33 mouse cellular contexts compared by ENCODE assay signal in the genomic region with DNA sequence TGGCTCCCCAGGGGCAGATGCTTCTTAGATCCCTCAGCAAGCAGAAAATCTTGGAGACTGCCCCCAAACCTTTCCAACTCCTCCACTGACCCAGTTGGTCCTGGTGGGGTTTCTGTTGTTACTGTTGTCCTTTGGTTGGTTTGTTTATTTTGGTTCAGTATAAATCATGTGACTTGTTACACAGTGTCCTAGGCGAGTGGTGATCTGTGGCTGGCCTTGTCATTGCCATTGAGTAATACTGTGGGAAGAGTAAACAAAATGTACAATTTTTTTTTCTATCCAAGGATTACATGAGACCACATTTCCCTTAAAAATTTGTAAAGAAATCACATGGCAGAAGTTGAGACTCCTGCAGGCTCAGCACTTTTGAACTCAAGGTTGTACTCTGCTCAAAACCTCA. TPM values are rescaled to one million over a fixed set of nuclear protein-coding genes. Genes with fewer than 3 reads are reported as not detected.
DNase-seq lines count a peak whose midpoint lies in the region; ATAC-seq and TF ChIP-seq lines count a peak whose summit lies in the region.
"Had no signal": no experiment of that assay in that cellular context is flagged by ENCODE, and none has a peak within 500 bp of the region (broad histone marks: within the 10 kb centered on the region; RNA-seq: fewer than 3 reads in every experiment).

No protein-coding gene starts in this region.

- no peaks in the 10 kb centered on the region for H3K4me1 ChIP-seq in kidney, postnatal 0 days (replicated peaks; ENCODE audit: insufficient read depth, low read length)
- peaks cover 13% of the 10 kb centered on the region for H3K4me1 ChIP-seq in lung, embryonic 16.5 days (replicated peaks; ENCODE audit: control insufficient read depth, insufficient read depth, low read length)
- 0 out of 2 replicates have a peak, but pooled peaks cover 2% of the 10 kb centered on the region for H3K4me1 ChIP-seq in lung, adult 2 months (ENCODE audit: control insufficient read depth, insufficient read depth, low read length)
- no peaks in the 10 kb centered on the region for H3K4me1 ChIP-seq in forebrain, embryonic 11.5 days (replicated peaks; ENCODE audit: control insufficient read depth, insufficient read depth, low read length)
- H3K4me1 ChIP-seq: heart, embryonic 12.5 days; hindbrain, embryonic 10.5 days; limb, embryonic 10.5 days; liver, embryonic 13.5 days; stomach, embryonic 15.5 days had no signal

- no peak overlapping the region for H3K4me2 ChIP-seq in kidney, postnatal 0 days (ENCODE audit: low read length)
- H3K4me2 ChIP-seq in lung, embryonic 16.5 days (ENCODE audit: low read depth, low read length): no peak overlapping the region; the same call in 1 of the 2 replicates
- H3K4me2 ChIP-seq in forebrain, embryonic 11.5 days (ENCODE audit: low read depth, low read length, severe bottlenecking): no peak overlapping the region
- H3K4me2 ChIP-seq: heart, embryonic 12.5 days; liver, embryonic 13.5 days; midbrain, embryonic 11.5 days; stomach, embryonic 15.5 days had no signal

- H3K9ac ChIP-seq in kidney, postnatal 0 days (ENCODE audit: low read depth, low read length): no peak overlapping the region
- H3K9ac ChIP-seq in lung, embryonic 16.5 days (ENCODE audit: low read length): no peak overlapping the region
- no peak overlapping the region for H3K9ac ChIP-seq in forebrain, embryonic 11.5 days (ENCODE audit: low read length)
- H3K9ac ChIP-seq: heart, embryonic 12.5 days; liver, embryonic 13.5 days; stomach, embryonic 15.5 days had no signal

- DNase-seq in adrenal gland, adult (ENCODE audit: inconsistent age in 2 of 2, low spot score in 1 of 2): peak; percentile 9 to 66
- no peak for DNase-seq in adrenal gland, postnatal 25 days
- peak; percentile 24 for DNase-seq in kidney, postnatal 0 days (ENCODE audit: low spot score)
- DNase-seq in kidney, adult 9 months: no peak
- DNase-seq in lung, adult 2 months: no peak
- DNase-seq in left cerebral cortex, adult 8-10 months (ENCODE audit: low spot score in 2 of 2): no peak
- no peak for DNase-seq in forebrain, embryonic 11.5 days (ENCODE audit: low spot score)
- DNase-seq: adrenal gland, adult 8-10 months; cerebellum, adult 8-10 months; heart, postnatal 10 days; kidney, adult 11 months; kidney, postnatal 14 days; liver, embryonic 13.5 days; right cerebral cortex, postnatal 4 days; thymus, adult 18-20 months; thymus, postnatal 36 days had no signal

- TF ChIP-seq POLR2A in lung, adult 2 months (IDR thresholded peaks at IDR 0.05; ENCODE audit: borderline replicate concordance, extremely low read depth, low read depth, low read length): no peak

- TF ChIP-seq CTCF in kidney, postnatal 0 days (IDR thresholded peaks at IDR 0.05; ENCODE audit: low read depth): no peak
- no peak for TF ChIP-seq CTCF in lung, adult 2 months (IDR thresholded peaks at IDR 0.05; ENCODE audit: insufficient read depth, low read length)

- H3K27me3 ChIP-seq in kidney, postnatal 0 days (ENCODE audit: insufficient read depth, low read length): no peaks in the 10 kb centered on the region
- H3K27me3 ChIP-seq in lung, embryonic 16.5 days (ENCODE audit: control insufficient read depth, insufficient read depth, low read depth, low read length): peaks cover 4% of the 10 kb centered on the region; the same call in 1 of the 2 replicates
- peaks cover 3% of the 10 kb centered on the region; the same call in 1 of the 2 replicates for H3K27me3 ChIP-seq in forebrain, embryonic 11.5 days (ENCODE audit: control insufficient read depth, insufficient read depth, low read length)

- H3K27ac ChIP-seq in kidney, postnatal 0 days: no peak overlapping the region
- H3K27ac ChIP-seq in lung, embryonic 16.5 days (ENCODE audit: low read length): peak overlapping the region; percentile 72
- no peak overlapping the region for H3K27ac ChIP-seq in forebrain, embryonic 11.5 days (ENCODE audit: low read depth, low read length)
- H3K27ac ChIP-seq: hindbrain, embryonic 10.5 days; hindbrain, postnatal 0 days; limb, embryonic 10.5 days; liver, embryonic 13.5 days; stomach, embryonic 15.5 days had no signal

- no peaks in the 10 kb centered on the region for H3K9me3 ChIP-seq in kidney, postnatal 0 days (replicated peaks; ENCODE audit: low read length)
- H3K9me3 ChIP-seq in lung, embryonic 16.5 days (ENCODE audit: control insufficient read depth, low read length): no peaks in the 10 kb centered on the region
- H3K9me3 ChIP-seq in forebrain, embryonic 11.5 days (ENCODE audit: control insufficient read depth, low read length): no peaks in the 10 kb centered on the region
- H3K9me3 ChIP-seq: heart, embryonic 12.5 days; hindbrain, embryonic 10.5 days; limb, embryonic 10.5 days; liver, embryonic 13.5 days; stomach, embryonic 15.5 days had no signal

- no peak overlapping the region for H3K4me3 ChIP-seq in kidney, postnatal 0 days (replicated peaks; ENCODE audit: low read depth, low read length)
- H3K4me3 ChIP-seq in lung, embryonic 16.5 days (ENCODE audit: low read length): no peak overlapping the region
- H3K4me3 ChIP-seq in lung, adult 2 months (replicated peaks; ENCODE audit: extremely low read depth, low read depth, low read length): no peak overlapping the region
- H3K4me3 ChIP-seq in forebrain, embryonic 11.5 days (ENCODE audit: low read depth, low read length): no peak overlapping the region
- H3K4me3 ChIP-seq: heart, embryonic 12.5 days; hindbrain, embryonic 10.5 days; limb, embryonic 10.5 days; liver, embryonic 13.5 days; stomach, embryonic 15.5 days had no signal

- 37% methylated on average over 1 of the region's 1 CpGs for WGBS in kidney, postnatal 0 days
- 13% methylated on average over 1 of the region's 1 CpGs for WGBS in lung, embryonic 16.5 days
- whole genome bisulfite sequencing in lung, adult 2 months: 21% methylated on average over 1 of the region's 1 CpGs
- WGBS in forebrain, embryonic 11.5 days: 70% methylated on average over 1 of the region's 1 CpGs

- no peaks in the 10 kb centered on the region for H3K36me3 ChIP-seq in kidney, postnatal 0 days (ENCODE audit: insufficient read depth, low read length)
- H3K36me3 ChIP-seq in lung, embryonic 16.5 days (ENCODE audit: control insufficient read depth, insufficient read depth, low read length): no peaks in the 10 kb centered on the region
- H3K36me3 ChIP-seq in forebrain, embryonic 11.5 days (ENCODE audit: control insufficient read depth, insufficient read depth, low read length): no peaks in the 10 kb centered on the region
- H3K36me3 ChIP-seq: heart, embryonic 12.5 days; hindbrain, embryonic 10.5 days; limb, embryonic 10.5 days; liver, embryonic 13.5 days; stomach, embryonic 15.5 days had no signal

- no peak for ATAC-seq in kidney, postnatal 0 days (replicated peaks; ENCODE audit: low FRiP score, low read depth)
- peak; percentile 90 for ATAC-seq in lung, embryonic 16.5 days (ENCODE audit: low read depth)
- no peak for ATAC-seq in forebrain, embryonic 11.5 days (replicated peaks; ENCODE audit: low FRiP score)
- ATAC-seq: CD4-positive, CD25-positive, alpha-beta regulatory T cell, adult 4 months; forebrain, embryonic 14.5 days; hindbrain, postnatal 0 days had no signal

RNA-seq across cellular contexts. Expression of gene Mrgprg, which starts 2.7 kb away (rescaled TPM):
- 0.27 and 0.67 TPM in 2 replicates for total RNA-seq in adrenal gland, postnatal 25 days (2021)
- polyA plus RNA-seq in kidney, postnatal 0 days (2015; fragmentation: Nextera tagmentation; extraction: Ambion mirVana): not detected in 2 replicates
- not detected in 2 replicates for polyA plus RNA-seq in lung, embryonic 16.5 days (2015; fragmentation: Nextera tagmentation; extraction: Ambion mirVana)
- polyA plus RNA-seq in lung, adult 2 months (2012; rRNA removed): not detected in 2 replicates
- total RNA-seq in left cerebral cortex, adult 8-10 months (2022): not detected
- not detected in 2 replicates for polyA plus RNA-seq in forebrain, embryonic 11.5 days (2014; fragmentation: Nextera tagmentation; extraction: Ambion mirVana)
- total RNA-seq: granulocyte monocyte progenitor cell, adult 5-6 weeks; heart, postnatal 10 days; hindbrain, postnatal 0 days; layer of hippocampus, adult 18-20 months; layer of hippocampus, postnatal 14 days; megakaryocyte progenitor cell, adult 5-6 weeks had no signal
- polyA plus RNA-seq: brain, embryonic 14.5 days; CD4-positive, CD25-positive, alpha-beta regulatory T cell, adult 4 months; embryonic facial prominence, embryonic 14.5 days; forebrain, embryonic 14.5 days; heart, embryonic 12.5 days; hindbrain, embryonic 10.5 days; hindbrain, postnatal 0 days; limb, embryonic 10.5 days; liver, embryonic 13.5 days; midbrain, embryonic 11.5 days; midbrain, postnatal 0 days; neural tube, embryonic 14.5 days; stomach, embryonic 15.5 days had no signal

RNA-seq across cellular contexts. Expression of gene Osbpl5, which starts 12.7 kb away (rescaled TPM):
- total RNA-seq in adrenal gland, postnatal 25 days (2021): 22.8 and 37.0 TPM in 2 replicates
- 29.0 and 30.4 TPM in 2 replicates for polyA plus RNA-seq in kidney, postnatal 0 days (2015; fragmentation: Nextera tagmentation; extraction: Ambion mirVana)
- 45.5 and 48.3 TPM in 2 replicates for polyA plus RNA-seq in lung, embryonic 16.5 days (2015; fragmentation: Nextera tagmentation; extraction: Ambion mirVana)
- 103 and 125 TPM in 2 replicates for polyA plus RNA-seq in lung, adult 2 months (2012; rRNA removed)
- total RNA-seq in left cerebral cortex, adult 8-10 months (2022): 10 to 100 TPM; 32.1 to 43.1 (median 38.2) TPM
- 12.9 and 13.3 TPM in 2 replicates for polyA plus RNA-seq in forebrain, embryonic 11.5 days (2014; fragmentation: Nextera tagmentation; extraction: Ambion mirVana)

RNA-seq across cellular contexts. Expression of gene Mrgpre, which starts 14.8 kb away (rescaled TPM):
- total RNA-seq in adrenal gland, postnatal 25 days (2021): 1.4 and 2.0 TPM in 2 replicates
- polyA plus RNA-seq in kidney, postnatal 0 days (2015; fragmentation: Nextera tagmentation; extraction: Ambion mirVana): 1.2 TPM in 2 replicates
- polyA plus RNA-seq in lung, embryonic 16.5 days (2015; fragmentation: Nextera tagmentation; extraction: Ambion mirVana): 1.4 and 1.6 TPM in 2 replicates
- polyA plus RNA-seq in lung, adult 2 months (2012; rRNA removed): 2.2 and 3.2 TPM in 2 replicates
- total RNA-seq in left cerebral cortex, adult 8-10 months (2022): 1 to 10 TPM; 7.0 to 8.4 (median 7.8) TPM
- polyA plus RNA-seq in forebrain, embryonic 11.5 days (2014; fragmentation: Nextera tagmentation; extraction: Ambion mirVana): 2.1 and 2.6 TPM in 2 replicates

RNA-seq across cellular contexts. Expression of gene Nadsyn1, which starts 53.2 kb away (rescaled TPM):
- total RNA-seq in adrenal gland, postnatal 25 days (2021): 16.7 and 21.7 TPM in 2 replicates
- 9.4 and 11.1 TPM in 2 replicates for polyA plus RNA-seq in kidney, postnatal 0 days (2015; fragmentation: Nextera tagmentation; extraction: Ambion mirVana)
- polyA plus RNA-seq in lung, embryonic 16.5 days (2015; fragmentation: Nextera tagmentation; extraction: Ambion mirVana): 7.7 and 8.9 TPM in 2 replicates
- polyA plus RNA-seq in lung, adult 2 months (2012; rRNA removed): 9.9 and 10.7 TPM in 2 replicates
- total RNA-seq in left cerebral cortex, adult 8-10 months (2022): 1 to 10 TPM; 5.4 to 7.8 (median 5.7) TPM
- polyA plus RNA-seq in forebrain, embryonic 11.5 days (2014; fragmentation: Nextera tagmentation; extraction: Ambion mirVana): 8.2 and 10.1 TPM in 2 replicates

RNA-seq across cellular contexts. Expression of gene Dhcr7, which starts 53.5 kb away (rescaled TPM):
- 1,142 and 1,301 TPM in 2 replicates for total RNA-seq in adrenal gland, postnatal 25 days (2021)
- polyA plus RNA-seq in kidney, postnatal 0 days (2015; fragmentation: Nextera tagmentation; extraction: Ambion mirVana): 28.8 and 30.4 TPM in 2 replicates
- polyA plus RNA-seq in lung, embryonic 16.5 days (2015; fragmentation: Nextera tagmentation; extraction: Ambion mirVana): 24.3 and 27.3 TPM in 2 replicates
- polyA plus RNA-seq in lung, adult 2 months (2012; rRNA removed): 63.4 and 86.7 TPM in 2 replicates
- total RNA-seq in left cerebral cortex, adult 8-10 months (2022): 10 to 100 TPM; 37.6 to 43.0 (median 39.8) TPM
- 88.8 and 95.4 TPM in 2 replicates for polyA plus RNA-seq in forebrain, embryonic 11.5 days (2014; fragmentation: Nextera tagmentation; extraction: Ambion mirVana)

Comparison
In these comparisons a context has a peak if more than half of its experiments do, and no peak if none do; other contexts are left out.
1. DNase-seq: peak in adrenal gland, adult (2 of 2) and kidney, postnatal 0 days (single experiment); none in adrenal gland, postnatal 25 days (single experiment), kidney, adult 9 months (single experiment), lung, adult 2 months (single experiment), left cerebral cortex, adult 8-10 months (0 of 2) and forebrain, embryonic 11.5 days (single experiment).